Mouse (Mus musculus) liver, adult 2 months (tissue): ENCODE measurements around the gene Hic2.

Source experiments
- CTCF ChIP-seq: fragments of 200-500 bp; IDR thresholded peaks from 2 replicates; pipeline ENCODE4 v1.5.1; 2011; ENCODE audit warnings: low read depth, low read length, control low read depth
- POLR2A ChIP-seq: fragments of 200-500 bp; IDR thresholded peaks from 2 replicates; pipeline ENCODE4 v1.6.1; 2011; ENCODE audit warnings: low read length, control low read depth; ENCODE audit not compliant: insufficient read depth; ENCODE audit errors: extremely low read depth

GRCm38 (mm10) chr16:17226496-17226895 is 6.9 kb upstream of the Hic2 start:
- TF ChIP-seq POLR2A (no peak), CTCF (no peak)
